Mouse (Mus musculus): ENCODE measurements around the gene Mettl27. TPM values are rescaled to one million over a fixed set of nuclear protein-coding genes. Genes with fewer than 3 reads are reported as not detected.
"Not testable (repeated sequence)": the region's sequence is repeated elsewhere in the genome, so short reads cannot be mapped to it uniquely, and the experiment has no call there.

Gene Mettl27
- total RNA-seq, 2 experiments from 2014 or later: 4.2 to 5.6 TPM

DNA sequence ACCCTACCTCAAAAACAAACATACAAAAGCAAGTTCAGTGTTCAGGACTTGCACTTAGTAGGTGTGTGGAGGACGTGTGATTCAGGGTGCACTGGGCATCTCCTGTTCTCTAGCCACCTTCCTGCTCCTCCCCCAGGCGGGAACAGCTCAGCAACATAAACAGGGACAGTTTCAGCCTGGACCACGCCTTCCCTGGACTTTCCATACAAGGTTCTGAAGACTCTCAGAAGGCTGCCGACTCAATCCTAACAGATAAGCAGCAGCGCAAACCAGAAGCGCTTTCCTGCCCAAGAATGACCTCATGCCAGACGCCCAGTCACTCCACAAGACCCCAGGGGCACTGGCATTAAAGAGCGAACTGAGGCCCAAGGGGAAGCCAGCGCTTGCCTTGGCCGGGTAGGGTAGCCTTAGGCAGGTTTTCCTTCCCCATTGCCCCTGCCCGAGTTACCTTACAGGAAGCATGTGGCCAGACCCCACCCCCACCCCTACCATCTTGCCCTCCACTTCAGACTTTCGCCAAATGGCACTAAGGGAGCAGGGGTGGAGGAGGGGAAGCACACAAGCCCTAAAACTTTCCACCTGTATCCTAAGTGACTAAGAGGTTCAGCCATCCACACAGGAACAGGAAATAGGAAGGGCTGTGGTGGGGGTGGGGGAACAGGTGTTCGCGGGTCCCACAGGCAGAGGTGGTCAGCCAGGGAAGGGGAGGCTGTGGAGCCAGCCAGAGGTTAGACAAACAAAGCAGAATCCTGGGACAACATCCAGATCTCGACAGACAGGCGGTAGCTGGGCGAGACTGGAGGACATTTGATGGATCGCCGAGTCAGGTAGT, 19.1 kb downstream of the Mettl27 start:
- DNase-seq (ENCODE audit: low spot score): no peak

DNA sequence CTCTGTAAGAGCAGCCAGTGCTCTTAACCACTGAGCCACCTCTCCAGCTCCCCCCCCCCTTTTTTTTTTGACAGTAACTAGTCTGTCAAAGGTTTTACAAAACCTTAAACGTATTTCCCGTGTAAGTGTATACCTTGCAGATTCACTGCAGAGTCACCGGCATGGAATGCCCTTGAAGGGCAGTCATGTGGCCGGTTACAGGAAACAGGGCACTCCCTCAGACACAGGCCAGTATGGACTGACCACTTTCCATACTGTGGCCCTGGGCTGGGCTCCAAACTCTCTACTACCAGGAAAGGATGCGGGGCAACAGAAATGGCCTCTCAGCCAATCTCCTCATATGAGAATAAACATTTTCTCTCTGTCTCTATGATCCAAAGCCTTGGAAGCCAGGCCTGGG, 23.3 kb downstream of the Mettl27 start:
- DNase-seq (ENCODE audit: low spot score): no peak

GRCm38 (mm10) chr5:134959114-134959513, 26.9 kb downstream of the Mettl27 start:
- peak; percentile 76 for DNase-seq (ENCODE audit: low spot score)

DNA sequence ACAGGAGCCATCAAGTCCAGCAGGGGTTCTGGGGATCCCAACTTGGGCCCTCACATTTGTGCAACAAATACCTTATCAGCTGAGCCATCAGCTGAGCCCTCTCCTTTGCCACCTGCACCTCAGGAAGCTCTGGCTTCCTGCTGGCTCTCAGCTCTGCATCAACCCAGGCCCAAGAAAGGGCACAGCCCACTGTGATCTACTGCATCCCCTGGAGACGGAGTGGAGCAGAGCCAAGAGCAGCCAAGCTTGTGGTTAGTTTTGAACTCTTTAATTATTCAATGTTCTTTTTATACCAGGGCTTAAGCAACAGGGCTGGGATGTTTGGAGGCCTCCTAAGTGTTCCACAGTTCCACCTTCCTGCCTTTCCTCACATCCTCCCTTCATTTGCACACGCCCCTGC, 28.3 kb downstream of the Mettl27 start:
- DNase-seq (ENCODE audit: low spot score): no peak

DNA sequence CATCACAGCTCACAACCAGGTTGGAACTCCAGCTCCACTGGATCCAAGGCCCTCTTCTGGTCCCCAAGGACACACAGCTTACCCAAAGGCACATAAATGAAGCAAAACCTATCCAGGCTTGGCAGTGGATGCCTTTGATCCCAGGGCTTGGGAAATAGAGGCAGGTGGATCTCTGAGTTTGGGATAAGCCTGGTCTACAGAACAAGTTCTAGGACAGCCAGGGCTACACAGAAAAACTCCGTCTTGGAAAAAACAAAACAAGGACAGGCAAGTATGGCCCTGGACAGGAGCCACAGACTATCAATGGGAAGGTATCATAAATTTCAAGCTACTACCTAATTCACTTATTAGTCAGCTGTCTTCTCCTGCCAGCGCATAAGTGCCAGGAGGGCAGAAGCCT, 29.4 kb downstream of the Mettl27 start:
- DNase-seq (ENCODE audit: low spot score): no peak

DNA sequence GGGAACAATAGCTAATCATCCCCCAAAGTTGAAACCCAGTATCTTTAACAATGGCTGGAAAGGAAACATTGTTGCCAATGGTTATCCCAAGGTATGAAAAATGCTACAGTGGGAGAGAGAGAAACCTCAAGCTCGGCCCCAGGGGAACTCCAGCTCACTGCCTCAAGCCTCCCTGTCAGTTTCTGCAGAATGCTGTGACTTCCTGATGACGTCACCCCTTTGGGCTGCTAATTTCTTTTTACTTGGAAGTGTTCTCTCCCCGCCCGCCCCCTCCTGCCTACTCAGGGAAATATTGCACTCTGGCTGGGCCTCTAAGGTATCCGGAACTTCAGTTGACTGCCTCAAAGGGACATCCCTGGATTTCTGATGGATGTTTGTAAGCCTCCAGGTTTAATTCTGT, 31.4 kb downstream of the Mettl27 start:
- no peak for DNase-seq (ENCODE audit: low spot score)

DNA sequence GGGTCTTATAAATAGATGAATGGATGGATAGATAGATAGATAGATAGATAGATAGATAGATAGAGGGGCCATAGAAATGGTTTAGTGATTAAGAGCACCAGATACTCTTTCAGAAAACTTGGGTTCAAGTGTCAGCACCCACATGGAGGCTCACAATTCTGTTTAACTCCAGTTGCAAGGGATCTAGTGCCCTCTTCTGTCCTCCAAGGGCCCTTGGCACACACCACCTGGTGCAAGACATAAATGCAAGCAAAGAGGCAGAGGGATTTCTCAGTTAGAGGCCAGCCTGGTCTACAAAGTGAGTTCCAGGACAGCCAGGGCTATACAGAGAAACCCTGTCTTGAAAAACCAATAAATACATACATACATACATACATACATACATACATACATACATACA, 32.5 kb downstream of the Mettl27 start:
- DNase-seq (ENCODE audit: low spot score): not testable (repeated sequence)

GRCm38 (mm10) chr5:134965473-134965851, 33.3 kb downstream of the Mettl27 start:
- DNase-seq (ENCODE audit: low spot score): peak; percentile 76

- DNase-seq (ENCODE audit: low spot score): peak; percentile 40
These were observed 34.0 kb downstream of the Mettl27 start for GRCm38 (mm10) chr5:134965852-134966821.

DNA sequence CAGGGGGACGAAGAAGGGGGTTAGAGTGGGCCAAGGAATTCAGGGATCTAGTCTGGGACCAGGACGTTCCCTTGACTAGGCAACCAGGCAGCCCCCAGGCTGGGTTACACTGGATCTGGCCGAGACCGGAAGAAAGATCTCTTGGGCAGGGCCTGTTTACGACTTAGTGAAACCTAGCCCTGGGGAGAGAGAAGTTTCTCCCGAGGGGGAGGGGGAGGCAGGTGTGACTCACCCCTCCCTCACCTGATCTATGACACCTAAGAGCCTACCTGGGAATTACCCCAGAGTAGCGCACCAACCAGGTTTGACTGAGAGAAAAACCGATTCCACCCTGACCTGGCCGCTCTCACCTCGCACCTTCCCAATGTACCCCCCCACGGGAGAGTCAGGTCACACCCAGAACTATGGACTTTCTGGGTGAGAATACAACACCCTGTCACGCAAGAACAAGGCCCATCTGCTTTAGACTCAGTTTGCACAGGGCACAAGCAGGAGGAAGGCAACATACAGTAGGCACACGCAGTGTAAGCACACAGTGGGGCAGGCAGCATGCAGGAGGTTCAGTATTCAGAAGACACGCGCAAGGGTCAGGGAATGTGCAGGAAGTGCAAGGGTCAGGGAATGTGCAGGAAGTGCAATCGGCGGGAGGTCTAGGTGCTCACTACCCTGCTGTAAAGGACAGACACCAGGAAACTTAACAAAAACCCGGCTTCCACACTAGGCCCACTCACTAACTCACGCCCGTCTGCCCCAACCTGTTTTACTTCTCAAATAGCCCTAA, 35.2 kb downstream of the Mettl27 start:
- no peak for DNase-seq (ENCODE audit: low spot score)

DNA sequence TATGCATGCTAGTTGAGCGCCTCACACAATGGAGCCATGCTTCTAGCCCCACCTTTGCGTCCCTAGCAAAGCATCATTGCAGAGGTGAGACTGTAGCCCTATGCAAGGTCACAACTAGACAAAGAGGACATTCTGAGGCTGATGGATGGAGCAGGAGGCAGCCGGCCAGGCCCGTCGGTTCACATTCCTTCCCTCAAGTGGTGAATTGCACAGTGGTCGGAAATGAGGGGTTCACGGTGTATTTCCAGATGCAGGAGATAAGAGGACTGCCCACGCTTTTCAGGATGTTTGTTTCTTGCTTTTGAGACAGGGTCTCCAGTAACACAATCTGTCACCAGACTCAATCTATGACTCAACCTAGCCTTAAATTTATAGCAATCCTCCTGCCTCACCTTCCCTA, 38.5 kb downstream of the Mettl27 start:
- no peak for DNase-seq (ENCODE audit: low spot score)

- no peak for DNase-seq (ENCODE audit: low spot score)
These were observed 40.9 kb downstream of the Mettl27 start for GRCm38 (mm10) chr5:134973081-134973480.

DNA sequence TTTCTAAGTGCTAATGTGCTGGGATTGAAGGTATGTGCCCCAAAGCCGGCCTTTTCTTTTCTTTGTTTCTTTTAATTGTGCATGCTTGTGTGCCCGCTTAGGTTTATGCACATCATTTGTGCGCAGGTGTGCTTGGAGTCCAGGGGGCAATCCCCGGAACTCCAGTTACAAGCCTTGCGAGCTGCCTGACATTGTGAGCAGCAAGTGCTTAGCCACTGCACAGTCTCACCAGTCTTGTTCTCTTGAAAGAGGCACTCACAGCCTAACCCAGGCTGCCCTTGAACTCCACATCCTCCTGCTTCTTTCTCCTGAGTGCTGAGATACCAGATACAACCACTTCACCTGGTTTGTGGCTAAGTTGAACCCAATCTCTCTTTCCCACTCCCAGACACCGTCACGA, 41.4 kb downstream of the Mettl27 start:
- no peak for DNase-seq (ENCODE audit: low spot score)

DNA sequence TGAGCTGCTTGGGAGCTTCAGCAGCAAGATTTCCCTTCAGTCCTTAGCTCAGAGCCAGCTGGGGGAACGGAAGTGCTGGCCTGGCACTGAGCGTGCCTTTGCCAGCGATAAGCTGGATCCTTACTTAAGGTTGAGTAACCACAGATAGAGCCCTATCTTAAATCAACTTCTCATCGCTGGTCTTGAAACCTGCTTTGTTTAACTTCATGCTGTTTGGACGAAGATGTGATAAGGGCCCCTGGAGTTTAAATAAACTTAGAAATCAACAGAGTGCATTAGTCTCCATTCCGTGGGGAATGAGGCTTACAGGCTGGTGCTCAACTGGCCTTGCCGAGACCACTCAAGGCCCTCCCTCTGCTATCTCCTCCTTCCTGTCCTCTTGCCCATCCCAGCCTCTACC, 42.1 kb downstream of the Mettl27 start:
- no peak for DNase-seq (ENCODE audit: low spot score)

DNA sequence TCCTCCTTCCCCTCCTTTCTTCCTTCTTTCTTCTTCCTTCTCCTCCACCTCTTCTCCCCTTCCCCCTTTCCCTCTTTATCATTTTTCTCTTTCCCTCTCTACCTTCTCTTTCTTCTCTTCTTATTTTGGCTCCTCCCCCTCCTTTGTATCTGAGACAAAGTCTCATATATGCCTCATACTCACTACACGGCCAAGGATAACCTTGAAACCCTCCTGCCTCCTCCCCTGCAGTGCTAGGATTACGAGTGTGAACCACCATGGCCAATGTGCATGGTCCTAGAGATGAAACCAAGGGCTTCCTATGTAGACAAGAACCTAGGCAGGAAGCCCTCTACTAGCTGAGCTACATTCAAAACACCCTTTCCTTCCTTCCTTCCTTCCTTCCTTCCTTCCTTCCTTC, 42.8 kb downstream of the Mettl27 start:
- no peak for DNase-seq (ENCODE audit: low spot score)

DNA sequence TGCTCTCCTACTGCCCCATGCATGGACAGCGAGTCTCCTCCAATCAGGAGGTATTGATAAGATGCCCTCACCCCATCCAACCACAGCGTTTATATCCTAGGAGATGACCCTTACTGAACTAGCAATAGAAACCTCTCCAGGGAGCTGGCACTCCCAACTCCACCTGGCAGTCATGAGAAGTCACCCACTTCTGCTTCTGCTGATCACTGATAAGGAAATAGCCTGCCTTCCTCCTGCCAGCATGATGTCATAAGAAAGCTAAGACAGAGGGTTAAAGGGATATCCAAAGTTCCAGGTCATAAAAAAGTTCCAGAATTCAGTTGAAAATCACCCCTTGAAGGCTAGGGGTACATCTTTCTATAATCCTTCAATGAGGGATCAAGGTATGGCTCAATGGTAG, 44.0 kb downstream of the Mettl27 start:
- DNase-seq (ENCODE audit: low spot score): no peak

DNA sequence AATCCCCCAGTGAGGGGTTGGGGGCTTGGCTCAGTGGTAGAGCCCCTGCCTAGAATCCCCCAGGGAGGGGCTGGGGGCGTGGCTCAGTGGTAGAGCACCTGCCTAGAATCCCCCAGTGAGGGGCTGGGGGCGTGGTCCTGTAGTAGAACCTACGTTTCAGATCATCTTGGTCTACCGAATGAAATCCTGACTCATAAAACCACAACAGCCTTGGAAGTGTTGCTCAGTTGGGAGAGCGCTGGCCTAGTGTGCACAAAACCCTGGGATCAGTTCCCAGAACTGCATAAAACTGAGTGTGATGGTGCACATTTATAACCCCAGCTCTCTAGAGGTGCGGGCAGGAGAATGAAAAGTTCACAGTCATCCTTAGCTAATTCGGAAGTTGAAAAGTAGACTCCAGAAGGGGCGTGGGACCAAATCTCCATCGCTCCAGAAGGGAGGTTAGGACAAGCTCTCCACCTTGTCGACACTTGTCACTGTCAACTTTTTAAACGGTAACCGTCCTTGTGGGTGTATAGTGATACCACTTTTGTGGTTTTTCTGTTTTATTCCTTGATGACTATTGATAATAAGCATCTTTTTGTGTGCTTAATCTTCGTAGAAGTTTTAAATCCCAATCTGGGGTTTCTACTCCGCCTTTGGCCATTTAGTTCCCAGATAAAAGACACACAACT, 44.5 kb downstream of the Mettl27 start:
- no peak for DNase-seq (ENCODE audit: low spot score)

GRCm38 (mm10) chr5:134977837-134978236, 45.7 kb downstream of the Mettl27 start:
- DNase-seq (ENCODE audit: low spot score): no peak

DNA sequence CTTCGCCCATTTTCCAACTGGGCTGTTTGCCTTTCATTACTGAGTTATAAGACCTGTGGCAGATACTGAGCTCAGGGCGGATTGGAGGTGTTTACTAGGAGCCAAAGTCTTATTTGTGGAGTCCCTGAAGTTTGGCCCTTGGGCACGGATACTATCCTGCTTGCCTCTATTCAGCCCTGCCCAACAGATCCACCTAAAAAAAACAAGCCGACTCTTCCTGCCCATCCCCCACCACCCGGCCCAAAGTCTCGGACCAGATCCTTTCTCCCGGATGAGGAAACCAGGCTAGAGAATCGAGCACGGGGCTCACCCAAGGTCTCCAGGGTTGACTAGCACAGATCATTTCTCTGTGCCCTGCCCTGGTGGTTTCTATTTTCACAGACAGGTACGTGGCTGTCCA, 49.0 kb downstream of the Mettl27 start:
- no peak for DNase-seq (ENCODE audit: low spot score)

DNA sequence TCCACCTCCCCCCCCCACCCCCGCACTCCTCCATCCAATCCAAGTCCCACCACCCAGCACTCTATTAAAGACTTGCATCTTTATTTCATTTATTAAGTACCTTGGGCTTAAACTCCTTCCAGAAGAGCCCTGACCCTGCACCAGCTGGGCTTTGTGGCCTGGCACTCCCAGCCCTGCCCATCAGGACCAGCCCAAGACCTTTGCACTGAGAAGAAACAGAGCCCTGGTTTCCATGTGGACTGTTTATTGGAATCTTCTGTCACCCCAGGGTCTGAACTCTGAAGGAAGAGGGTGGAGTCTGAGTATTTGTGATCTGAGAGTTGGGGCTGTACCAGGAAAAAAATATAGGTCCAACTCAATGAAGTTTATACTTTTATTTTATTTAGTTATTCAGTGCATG, 50.9 kb downstream of the Mettl27 start:
- no peak for DNase-seq (ENCODE audit: low spot score)

- no peak for DNase-seq (ENCODE audit: low spot score)
These were observed 51.6 kb downstream of the Mettl27 start for GRCm38 (mm10) chr5:134983771-134984170.
